Mouse (Mus musculus) kidney, adult 11 months (tissue): ENCODE results near the gene Dctpp1.

Experiments
- DNase-seq: peaks from one replicate; pipeline ENCODE4 v3.0.0; 2022

Gene Dctpp1

DNA sequence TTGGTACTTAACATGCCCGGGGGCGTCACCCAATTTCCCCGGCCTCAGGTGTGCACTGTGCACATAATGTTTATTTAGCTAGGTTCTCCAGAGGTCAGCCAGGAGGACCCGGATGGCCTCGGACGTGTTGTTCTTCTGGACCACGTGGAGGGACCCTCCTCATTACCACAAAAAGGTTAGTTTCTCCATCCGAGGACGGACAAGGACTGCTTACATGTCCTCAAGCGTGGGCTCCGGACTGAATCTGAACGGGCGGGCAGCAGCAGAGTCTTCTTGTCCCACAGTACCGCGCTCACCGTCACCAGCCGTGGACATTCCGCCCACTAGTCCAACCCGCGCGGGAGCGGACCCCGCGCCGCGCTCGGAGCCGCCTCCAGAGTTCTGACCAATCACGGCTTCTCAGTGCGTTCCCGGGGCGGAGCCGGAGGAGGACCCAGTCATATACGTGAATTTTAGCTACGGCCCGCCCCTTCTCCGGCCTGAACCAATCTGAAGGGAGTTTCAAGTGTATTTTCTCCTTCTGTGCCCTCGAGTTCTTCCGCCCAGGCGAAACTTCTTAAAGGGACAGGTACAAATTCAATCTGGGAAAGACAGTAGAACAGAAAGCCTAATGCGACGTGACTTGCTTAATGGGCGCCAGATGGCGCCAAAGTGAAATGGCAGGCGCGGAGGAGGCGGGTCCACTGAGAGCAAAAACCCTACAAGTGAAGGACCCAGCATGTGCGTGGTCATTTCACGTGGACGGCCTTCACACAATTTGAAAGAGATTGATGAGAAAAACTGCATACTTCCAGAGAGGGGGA, at the start of gene Dctpp1:
TSS of gene Dctpp1 (minus strand) at position 401 of the 803 bp plus-strand sequence.
- DNase-seq, result peak; percentile 99

DNA sequence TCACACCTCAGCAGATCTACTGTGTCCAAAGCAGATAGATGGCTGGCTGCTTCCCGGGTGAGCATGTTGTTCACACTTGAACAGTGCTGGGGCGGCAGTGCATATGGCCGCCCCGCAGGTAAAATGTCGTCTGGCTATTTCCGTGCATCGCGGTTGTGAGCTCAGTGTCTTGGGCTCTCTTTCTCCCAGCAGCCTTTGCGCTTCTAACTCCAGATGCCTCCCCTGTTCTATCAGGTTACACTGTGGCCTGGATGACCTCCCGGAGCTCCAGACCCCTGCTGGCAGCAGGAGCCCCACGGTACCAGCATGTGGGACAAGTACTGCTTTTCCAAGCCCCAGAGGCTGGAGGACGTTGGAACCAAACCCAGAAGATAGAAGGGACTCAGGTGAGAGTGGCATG, 49.4 kb upstream of the Dctpp1 start:
- DNase-seq, result no peak

DNA sequence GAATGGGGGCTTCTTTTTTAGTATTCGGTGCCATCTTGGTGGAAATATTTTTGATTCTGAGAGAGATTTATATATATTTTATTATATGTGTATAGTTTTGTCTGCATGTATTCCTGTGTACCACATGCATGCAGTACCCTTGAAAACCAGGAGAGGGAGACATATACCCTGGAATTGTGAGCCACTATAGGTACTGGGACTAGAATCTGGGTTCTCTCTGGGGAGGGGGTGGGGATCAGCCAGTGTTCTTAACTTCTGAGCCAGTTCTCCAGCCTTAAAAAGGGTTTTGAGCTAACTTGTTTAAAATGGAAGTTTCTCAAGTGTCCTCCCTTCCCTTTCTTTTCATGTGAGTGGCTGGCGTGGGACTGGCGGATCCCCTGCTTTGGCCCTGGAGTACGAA, 48.4 kb upstream of the Dctpp1 start:
- peak; percentile 16 for DNase-seq

DNA sequence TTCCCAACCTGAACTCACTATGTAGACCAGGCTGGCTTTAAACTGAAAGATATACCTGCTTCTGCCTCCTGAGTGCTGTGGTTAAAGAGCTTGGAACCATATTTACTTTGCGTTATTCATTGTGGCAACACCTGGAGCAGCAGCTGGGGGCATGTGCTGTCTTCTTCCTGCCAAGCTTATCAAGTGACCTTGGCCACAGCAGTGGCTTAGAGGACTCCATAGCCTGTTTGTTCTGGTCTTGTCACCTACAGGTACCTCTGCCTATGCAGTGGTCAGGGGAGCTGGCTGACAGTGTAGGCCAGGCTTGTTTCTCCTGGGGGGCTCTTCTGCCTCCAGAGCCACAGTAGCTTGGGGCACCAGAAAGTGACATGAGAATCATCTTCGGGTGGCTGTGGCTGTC, 47.9 kb upstream of the Dctpp1 start:
- DNase-seq, result no peak

DNA sequence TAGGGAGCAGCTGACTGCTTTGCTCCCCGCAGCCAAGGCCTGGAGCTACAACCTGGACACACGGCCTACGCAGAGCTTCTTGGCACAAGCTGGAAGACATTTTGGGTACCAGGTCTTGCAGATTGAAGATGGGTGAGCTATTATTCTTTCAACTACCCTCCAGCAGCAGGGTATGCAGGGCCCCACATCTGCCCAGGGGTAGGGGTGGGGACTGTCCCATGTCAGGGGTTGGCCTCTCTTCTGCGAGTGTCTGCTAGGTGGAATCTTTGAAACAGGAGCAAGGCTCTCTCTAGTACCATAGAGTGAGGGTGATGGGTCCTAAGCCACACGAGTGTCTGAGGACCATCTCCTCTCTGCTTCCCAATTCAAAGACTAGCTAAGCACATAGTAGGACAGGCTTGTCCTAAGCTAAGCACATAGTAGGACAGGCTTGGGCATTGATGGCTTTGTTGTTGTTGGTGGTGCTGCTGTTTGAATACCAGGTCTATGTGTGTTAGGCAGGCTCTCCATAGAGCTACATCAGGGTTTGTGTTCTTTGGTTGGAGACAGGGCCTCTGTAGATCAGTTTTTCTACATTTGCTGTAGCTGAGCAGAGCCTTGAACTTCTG, 37.2 kb upstream of the Dctpp1 start:
- no peak for DNase-seq

DNA sequence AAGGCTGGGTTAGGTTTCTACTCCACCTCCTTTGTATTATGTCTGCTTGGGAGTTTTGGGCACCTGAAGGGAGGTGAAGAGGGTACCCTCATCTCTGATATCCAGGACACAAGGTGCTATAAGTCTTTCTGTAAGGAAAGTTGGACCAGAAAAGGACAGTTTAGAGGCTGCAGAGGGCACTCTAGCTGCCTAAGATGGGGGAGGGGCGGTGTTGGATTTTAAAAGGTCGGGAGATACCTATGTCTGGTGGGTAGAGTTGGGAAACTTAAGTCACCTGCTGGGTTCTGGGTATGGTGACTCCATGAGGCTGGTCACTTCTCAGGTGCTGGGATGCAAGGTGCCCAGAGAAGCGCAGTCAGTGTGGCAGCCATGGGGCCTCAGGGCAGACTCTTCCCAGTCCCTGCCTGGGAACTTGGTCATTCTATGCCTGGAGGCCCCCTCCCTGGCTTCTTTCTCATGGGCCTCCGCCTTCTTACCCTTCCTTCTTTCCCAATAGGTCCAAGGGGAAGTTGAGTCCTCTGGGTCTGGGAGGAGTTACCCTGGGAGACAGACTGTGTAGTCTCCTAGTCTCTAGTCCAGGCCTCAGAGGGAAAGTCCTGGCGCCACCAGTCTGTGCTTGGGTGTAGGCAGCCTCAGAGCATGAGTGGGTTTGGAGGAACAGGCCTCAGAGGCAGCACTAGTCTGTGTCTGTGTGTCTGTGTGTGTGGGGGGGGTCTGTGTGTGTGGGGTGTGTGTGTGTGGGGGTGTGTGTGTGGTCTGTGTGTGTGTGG, 36.5 kb upstream of the Dctpp1 start:
- no peak for DNase-seq

DNA sequence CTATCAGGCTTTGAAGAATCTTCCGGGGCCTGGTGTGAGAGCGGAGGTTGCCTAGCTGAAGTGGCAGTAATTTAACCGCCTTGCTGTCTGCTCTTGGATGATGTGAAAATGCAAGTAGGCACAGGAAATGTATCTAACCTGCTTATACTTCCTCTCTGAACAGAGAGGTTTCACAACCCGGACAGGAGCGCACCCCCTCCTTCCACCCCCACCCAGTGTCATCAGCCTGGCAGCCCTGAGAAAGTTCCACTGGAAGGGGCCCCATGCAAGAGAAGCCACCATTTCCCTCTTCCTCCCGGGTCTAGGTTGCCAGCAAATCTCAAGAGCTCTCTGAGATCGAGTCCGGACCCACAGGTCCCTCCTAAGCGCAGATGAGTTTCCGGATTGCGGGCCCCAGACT, 35.6 kb upstream of the Dctpp1 start, which contains the start of gene Itgal:
TSS of gene Itgal (plus strand) at position 163 of the 400 bp plus-strand sequence.
- DNase-seq, result no peak

DNA sequence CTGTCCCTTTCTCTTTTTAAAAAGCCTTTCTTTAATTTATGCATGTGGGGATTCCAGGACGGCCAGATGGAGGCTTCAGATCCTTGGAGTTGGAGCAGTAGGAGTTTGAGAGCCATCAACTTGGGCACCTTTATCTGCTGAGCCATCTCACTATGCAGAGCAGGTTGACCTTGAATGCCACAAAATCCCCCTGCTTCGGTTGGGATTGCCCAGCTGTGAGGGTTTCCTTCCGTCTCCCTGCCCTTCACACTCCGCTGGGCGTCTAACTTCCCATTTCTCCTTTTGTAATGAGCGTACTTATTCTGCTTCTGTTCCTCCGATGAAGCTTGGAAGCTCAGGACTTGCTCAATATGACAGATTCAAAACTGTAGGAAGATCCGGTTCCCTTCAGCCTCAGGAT, 29.6 kb upstream of the Dctpp1 start:
- DNase-seq, result no peak

DNA sequence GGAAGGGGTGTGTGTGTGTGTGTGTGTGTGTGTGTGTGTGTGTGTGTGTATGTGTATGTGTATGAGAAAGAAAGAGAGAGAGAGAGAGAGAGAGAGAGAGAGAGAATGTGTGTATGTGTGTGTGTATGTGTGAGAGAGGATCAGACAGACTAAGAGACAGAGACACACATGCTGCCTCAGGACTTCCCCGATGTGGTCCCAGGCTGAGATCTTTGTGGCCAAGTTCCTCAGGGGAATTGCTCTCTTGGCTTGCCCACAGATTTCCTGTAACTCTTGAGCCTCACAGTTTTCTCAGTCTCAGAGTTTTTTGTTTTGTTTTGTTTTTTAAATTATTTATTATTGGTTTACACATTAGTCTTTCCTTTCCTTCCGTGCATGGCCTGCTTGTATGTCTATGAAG, 28.8 kb upstream of the Dctpp1 start:
- DNase-seq, result no peak

DNA sequence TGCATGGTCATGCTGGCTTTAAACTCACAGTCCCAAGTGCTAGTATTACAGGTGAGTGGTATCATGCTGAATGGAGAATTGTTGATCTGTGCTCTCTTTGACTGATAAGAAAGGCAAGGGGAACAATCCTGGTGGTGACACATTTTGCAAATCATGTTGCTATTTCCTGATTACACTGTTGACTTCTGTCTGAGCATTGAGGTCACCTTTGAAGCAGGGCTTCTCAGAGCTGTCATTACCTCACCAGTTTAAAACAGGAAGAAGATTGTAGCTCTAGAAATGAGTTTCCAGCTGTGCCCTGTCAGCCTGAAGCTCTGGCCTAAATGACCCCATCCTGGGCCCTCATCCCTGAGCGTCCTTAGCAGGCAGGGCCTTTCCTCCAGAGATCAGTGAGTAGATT, 27.4 kb upstream of the Dctpp1 start:
- no peak for DNase-seq

DNA sequence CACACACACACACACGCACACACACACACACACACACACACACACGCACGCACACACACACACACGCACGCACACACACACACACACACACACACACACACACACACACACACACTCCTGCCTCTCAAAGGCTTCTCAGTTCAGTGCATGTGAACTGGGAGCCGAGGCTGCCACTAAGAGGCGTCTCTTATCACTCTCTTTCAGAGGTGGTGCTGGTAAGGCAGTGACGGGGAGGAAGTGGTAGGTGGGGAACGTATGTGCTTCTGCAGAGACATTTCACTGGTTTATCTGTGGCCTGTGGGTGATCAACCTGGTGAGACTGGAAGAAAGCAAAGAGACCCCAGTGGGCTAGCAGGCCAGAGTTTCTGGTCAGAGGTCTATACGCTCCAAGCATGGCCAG, 24.6 kb upstream of the Dctpp1 start:
- no peak for DNase-seq

DNA sequence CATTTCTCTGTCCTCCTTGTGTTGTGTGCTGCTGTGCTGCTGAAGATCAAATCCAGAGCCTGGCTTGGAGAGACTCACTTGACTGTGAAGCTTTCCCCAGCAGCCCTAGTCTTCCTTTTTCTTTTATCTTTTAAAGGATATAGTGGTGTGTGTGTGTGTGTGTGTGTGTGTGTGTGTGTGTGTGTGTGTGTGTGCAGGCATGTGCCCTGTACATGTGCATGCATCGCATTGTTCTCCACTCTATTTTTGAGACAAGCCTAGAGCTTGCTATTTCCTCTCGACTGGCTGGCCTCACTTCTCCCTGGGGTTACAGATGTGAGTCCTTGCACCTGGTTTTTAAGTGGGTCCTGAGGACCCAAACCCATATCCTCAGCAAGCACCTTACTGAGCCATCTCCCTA, 21.7 kb upstream of the Dctpp1 start:
- DNase-seq, result no peak

DNA sequence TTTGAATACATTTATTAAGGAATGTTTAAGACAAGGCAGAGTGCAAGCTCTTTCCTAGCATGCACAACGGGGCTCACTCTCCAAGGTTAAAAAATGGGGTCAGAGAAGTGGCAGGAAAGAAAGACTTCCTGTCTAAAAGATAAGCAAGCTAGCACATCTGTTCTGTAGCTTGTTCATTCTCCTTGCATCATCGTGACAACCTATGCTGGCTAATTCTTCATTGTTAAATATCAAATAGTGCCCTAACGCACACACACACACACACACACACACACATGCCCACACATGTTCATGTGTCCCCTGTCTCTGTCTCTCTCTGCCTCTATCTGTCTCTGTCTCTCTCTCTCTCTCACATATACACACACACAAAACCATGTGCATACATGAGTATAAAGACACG, 20.6 kb upstream of the Dctpp1 start:
- DNase-seq, result no peak

DNA sequence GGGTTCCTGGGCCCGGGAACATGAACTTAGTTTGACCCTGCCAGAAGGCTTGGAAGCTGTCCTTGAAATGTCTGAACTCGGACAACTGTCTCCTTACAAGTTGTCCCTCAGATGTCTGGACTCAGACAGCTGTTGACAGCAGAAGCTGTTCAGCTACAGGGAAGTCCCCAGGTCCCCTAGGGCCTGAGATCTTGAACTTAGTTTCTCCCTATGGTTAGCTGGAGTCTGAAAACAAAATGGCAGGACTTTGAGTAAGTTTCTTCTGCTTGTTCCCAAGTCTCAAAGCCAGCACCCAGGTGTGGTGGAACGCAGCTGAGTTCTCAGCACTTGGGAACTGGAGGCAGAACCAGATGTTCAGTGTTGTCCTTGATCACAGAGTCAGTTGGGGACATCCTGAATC, 19.6 kb upstream of the Dctpp1 start:
- no peak for DNase-seq

DNA sequence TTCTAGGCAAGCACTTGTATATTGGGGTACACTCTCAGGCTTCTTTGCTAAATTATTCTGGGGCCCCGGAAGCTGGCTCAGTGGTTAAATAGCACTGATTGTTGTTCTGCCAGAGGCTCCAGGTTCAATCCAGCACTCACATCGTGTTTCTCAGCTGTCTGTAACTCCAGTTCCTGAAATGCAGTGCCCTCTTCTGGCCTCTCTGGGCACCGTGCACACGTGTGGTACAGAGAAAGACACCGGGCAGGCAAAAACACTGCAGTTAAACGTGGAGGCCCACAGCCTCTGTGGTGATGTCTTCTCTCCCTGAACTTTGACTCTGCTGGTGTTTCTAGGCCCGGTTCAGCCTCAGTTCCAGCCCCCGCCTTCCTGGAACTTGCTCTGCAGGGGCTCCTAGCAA, 17.8 kb upstream of the Dctpp1 start:
- peak; percentile 72 for DNase-seq

DNA sequence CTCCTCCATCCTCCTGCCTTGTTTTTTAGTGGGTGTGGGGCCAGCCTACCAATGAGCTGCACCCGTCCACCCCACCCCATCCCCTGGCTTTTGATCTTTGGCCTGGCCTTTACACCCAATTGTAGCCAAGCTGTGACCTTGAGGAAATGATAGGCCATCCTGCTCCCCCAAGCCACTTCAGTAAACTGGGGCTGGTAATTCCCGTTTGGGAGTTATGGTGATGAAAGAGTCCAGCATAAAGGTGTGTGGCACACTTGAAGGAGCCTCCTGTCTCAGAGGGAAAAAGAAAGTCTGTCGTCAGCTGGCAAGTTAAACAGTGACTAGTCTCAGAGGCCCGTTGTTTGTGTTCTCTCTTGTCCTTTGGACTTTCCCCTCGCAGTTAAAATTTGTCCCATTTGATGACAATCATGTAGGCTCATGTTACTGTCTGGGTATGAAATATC, 16.0 kb upstream of the Dctpp1 start:
- peak; percentile 86 for DNase-seq

DNA sequence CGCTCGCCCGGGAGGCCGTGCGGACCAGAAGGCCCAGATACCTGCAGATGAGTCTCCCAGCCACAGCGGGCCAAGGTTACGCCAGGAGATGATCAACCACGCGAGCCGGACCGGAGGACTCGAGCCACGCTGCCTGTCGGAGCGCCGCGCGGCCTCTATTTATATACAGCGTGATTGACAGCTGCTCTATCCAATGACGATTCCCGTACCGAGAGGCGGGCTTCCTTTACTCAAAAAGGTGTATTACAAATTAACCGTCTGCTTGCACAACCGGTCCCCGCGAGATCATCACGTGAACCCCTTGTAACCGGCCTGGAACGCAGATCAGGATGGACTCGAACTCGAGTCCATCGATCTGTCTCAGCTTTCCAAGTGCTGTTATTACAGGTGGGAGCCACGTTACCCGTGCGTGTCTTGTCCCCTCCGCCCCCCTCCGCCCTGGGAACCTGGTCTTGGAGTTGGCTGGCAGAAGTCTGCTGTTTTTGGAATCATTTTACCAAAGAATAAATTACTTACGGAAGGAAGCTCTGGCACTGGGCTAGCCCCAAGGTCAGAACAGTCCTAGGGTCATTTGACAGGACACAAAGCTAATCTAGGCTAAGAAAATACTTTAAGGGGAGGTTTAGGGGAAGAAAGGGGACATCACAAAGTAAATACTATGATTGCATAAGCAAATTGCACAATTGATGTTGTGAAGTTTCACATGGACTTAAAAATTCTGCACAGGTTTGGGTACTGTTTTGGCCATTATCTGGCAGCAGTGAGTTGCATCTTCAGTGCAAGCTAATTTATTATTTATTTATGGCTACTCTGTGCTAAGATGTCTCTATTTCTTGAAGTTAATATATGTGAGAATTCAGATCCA, 13.6 kb upstream of the Dctpp1 start, which contains the start of gene Sephs2:
TSS of gene Sephs2 (minus strand) at position 131 of the 865 bp plus-strand sequence.
- peak; percentile 98 for DNase-seq

DNA sequence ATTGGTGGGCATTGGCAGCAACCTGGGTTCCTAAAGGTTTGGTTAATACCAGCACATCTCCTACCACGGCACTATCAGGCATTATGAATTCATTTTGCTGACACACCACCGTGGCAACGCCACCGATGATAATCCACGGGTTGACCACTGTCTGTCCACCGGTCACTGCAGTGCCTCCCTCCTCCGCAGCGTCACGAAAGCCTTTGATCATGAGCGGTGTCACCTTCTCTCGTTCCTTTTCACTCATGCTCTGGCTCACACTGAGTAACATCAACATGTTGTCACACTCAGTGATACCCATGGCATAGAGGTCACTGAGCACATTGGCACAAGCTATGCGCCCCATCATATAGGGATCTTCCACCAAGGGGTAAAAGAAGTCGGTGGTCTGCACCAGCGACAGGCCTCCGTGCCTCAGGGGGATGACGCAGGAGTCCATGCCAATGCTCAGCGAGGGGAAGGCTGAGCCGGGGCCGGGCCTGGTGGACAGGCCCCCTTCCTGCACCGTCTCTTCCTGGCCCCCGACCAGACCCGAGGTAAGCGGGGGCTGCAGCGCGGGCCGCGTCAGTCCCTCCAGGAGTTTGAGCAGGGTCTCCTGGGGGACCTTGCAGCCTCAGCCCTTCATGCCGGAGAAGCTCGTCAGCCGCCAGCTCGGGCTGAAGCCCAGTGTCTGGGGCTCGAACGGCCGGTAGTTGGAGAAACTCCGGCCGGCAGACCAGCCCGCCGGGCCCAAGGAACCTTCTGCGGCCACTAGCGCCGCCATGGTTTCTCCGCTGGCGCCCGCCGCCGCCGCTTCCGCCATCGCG, 12.8 kb upstream of the Dctpp1 start:
- DNase-seq, result no peak

DNA sequence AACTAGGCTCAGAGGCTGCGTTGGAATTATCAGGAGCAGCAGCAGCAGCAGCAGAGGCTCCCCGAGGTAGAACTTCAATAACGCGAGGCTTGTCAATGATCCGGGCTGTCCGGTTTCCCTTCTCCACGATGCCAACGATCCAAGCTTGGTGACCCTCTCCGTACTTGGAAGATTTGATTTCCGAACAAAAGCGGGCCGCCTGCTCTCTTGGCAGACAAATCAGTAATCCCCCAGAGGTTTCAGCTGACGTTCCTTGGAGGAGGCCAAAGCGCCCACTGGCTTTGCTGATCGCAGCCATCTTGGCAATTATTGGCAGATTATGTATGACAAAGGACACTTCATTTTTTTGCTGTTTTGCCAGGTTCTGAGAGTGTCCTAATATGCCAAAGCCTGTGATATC, 12.1 kb upstream of the Dctpp1 start:
- DNase-seq, result no peak

DNA sequence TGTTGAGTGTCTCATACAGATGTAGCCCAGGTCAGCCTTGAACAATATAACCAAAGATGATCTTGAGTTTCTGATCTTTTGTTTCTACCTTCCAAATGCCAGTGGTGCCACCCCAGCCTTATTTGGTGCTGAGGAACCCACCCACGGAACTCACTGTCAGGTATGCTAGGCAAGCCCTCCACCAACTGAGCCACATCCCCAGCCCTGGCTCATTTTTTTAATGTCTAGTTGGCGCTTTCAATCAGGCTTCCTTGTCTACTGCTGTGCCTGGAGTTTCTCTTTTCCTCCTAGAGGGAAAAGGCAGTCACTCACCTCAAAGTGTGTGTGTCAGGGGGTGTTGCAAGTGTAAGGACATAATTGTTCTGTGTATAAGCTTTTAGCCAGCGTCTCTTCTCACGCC, 10.6 kb upstream of the Dctpp1 start:
- no peak for DNase-seq

DNA sequence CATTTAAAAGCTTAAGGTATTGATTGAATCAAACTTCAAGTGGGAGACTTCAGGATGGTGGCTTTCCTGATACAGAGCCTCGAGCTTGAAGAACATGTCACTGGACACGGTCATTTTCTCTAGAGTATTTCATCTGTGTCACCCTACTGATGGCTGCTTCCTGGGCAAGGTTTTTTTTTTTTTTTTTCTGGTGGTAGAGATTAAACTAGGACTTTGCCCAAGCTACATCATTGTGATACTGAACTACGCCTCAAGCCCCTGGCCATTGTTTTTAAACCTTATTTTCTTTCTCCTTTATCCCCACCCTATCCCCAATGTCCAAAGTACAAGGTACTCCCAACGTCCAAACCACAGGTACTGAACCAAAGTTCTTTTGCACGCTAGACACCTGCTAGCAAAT, 10.2 kb upstream of the Dctpp1 start:
- DNase-seq, result no peak

DNA sequence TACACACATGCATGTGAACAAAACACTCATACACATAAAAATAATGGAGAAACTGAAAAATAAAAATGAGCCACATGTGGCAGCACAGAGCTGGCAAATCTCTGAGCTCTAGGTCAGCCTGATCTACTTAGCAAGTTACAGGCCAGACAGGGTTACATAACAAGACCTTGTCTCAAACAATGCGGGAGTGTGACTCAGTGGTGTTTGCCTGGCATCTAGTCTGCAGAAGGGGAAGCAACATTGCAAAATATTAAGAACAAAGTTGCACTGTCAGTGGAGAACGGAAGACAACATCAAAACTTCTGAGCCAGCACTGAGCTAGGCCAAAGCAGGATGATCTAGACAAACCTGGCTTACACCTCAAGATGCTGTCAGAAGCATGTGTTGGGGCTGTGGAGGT, 9.7 kb upstream of the Dctpp1 start:
- no peak for DNase-seq
